Mouse (Mus musculus): ENCODE measurements around the gene Rmnd1. TPM values are rescaled to one million over a fixed set of nuclear protein-coding genes. Genes with fewer than 3 reads are reported as not detected.

Gene Rmnd1
- polyA plus RNA-seq, 1 experiment: 77.1 TPM

DNA sequence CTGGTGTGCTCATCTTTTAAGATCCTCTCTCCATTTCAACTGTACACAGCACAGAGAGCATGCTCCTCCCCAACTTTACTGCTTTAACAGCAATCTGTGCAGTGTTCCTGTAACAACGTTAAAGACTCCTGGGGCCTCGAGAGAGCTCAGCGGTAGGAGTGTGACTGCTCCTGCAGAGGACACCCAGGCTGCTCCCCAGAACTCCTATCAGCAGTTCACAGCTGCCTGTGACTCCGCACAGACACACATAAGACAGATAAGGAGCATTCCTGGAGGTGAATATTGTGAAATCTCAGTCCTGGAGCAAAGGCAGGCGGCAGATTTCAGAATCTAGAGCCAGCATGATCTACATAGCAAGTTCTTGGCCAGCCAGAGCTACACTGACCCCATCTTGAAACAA is 26.7 kb downstream of the Rmnd1 start:
- Histone ChIP-seq H3K27ac (ENCODE audit: insufficient read depth, low read length) (no peak overlapping the region), H3K9me3 (replicated peaks; ENCODE audit: control insufficient read depth, insufficient read depth, low read length, poor library complexity, severe bottlenecking) (no peaks in the 10 kb centered on the region), H3K27me3 (ENCODE audit: control insufficient read depth, insufficient read depth, low read length, poor library complexity, severe bottlenecking) (no peaks in the 10 kb centered on the region), H3K4me1 (ENCODE audit: control insufficient read depth, insufficient read depth, low read length) (no peaks in the 10 kb centered on the region), H3K9ac (ENCODE audit: low read depth, poor library complexity, severe bottlenecking) (no peak overlapping the region), H3K4me3 (ENCODE audit: low read depth, low read length) (no peak overlapping the region), H3K36me3 (ENCODE audit: control insufficient read depth, insufficient read depth, low read length, poor library complexity, severe bottlenecking) (peaks cover 32% of the 10 kb centered on the region)
- TF ChIP-seq EP300 (IDR thresholded peaks at IDR 0.05; ENCODE audit: insufficient read depth, low read depth, low read length): no peak
- TF ChIP-seq POLR2A (IDR thresholded peaks at IDR 0.05; ENCODE audit: insufficient read depth, low read length): no peak
- no peak for TF ChIP-seq CTCF (IDR thresholded peaks at IDR 0.05; ENCODE audit: low read depth, low read length)

- no peaks in the 10 kb centered on the region for H3K27me3 ChIP-seq (ENCODE audit: control insufficient read depth, insufficient read depth, low read length, poor library complexity, severe bottlenecking)
- H3K27ac ChIP-seq (ENCODE audit: insufficient read depth, low read length): no peak overlapping the region
- no peak overlapping the region for H3K4me3 ChIP-seq (ENCODE audit: low read depth, low read length)
- H3K9ac ChIP-seq (ENCODE audit: low read depth, poor library complexity, severe bottlenecking): no peak overlapping the region
- TF ChIP-seq EP300 (IDR thresholded peaks at IDR 0.05; ENCODE audit: insufficient read depth, low read depth, low read length) (no peak), CTCF (IDR thresholded peaks at IDR 0.05; ENCODE audit: low read depth, low read length) (peak; percentile 16)
- H3K4me1 ChIP-seq (ENCODE audit: control insufficient read depth, insufficient read depth, low read length): no peaks in the 10 kb centered on the region
- no peaks in the 10 kb centered on the region for H3K9me3 ChIP-seq (replicated peaks; ENCODE audit: control insufficient read depth, insufficient read depth, low read length, poor library complexity, severe bottlenecking)
- H3K36me3 ChIP-seq (ENCODE audit: control insufficient read depth, insufficient read depth, low read length, poor library complexity, severe bottlenecking): peaks cover 32% of the 10 kb centered on the region
Observed at GRCm38 (mm10) chr10:4404895-4405491, 27.2 kb downstream of the Rmnd1 start.

- no peak overlapping the region for H3K27ac ChIP-seq (ENCODE audit: insufficient read depth, low read length)
- H3K27me3 ChIP-seq (ENCODE audit: control insufficient read depth, insufficient read depth, low read length, poor library complexity, severe bottlenecking): no peaks in the 10 kb centered on the region
- peaks cover 24% of the 10 kb centered on the region for H3K36me3 ChIP-seq (ENCODE audit: control insufficient read depth, insufficient read depth, low read length, poor library complexity, severe bottlenecking)
- H3K9me3 ChIP-seq (replicated peaks; ENCODE audit: control insufficient read depth, insufficient read depth, low read length, poor library complexity, severe bottlenecking): no peaks in the 10 kb centered on the region
- no peak overlapping the region for H3K9ac ChIP-seq (ENCODE audit: low read depth, poor library complexity, severe bottlenecking)
- TF ChIP-seq POLR2A (IDR thresholded peaks at IDR 0.05; ENCODE audit: insufficient read depth, low read length) (no peak), EP300 (IDR thresholded peaks at IDR 0.05; ENCODE audit: insufficient read depth, low read depth, low read length) (no peak), CTCF (IDR thresholded peaks at IDR 0.05; ENCODE audit: low read depth, low read length) (no peak)
- H3K4me1 ChIP-seq (ENCODE audit: control insufficient read depth, insufficient read depth, low read length): no peaks in the 10 kb centered on the region
- no peak overlapping the region for H3K4me3 ChIP-seq (ENCODE audit: low read depth, low read length)
Observed at GRCm38 (mm10) chr10:4398058-4398457, 34.1 kb downstream of the Rmnd1 start.

GRCm38 (mm10) chr10:4395321-4395720 is 36.9 kb downstream of the Rmnd1 start:
- no peak for TF ChIP-seq POLR2A (IDR thresholded peaks at IDR 0.05; ENCODE audit: insufficient read depth, low read length)
- TF ChIP-seq CTCF (IDR thresholded peaks at IDR 0.05; ENCODE audit: low read depth, low read length): no peak
- TF ChIP-seq EP300 (IDR thresholded peaks at IDR 0.05; ENCODE audit: insufficient read depth, low read depth, low read length): no peak

GRCm38 (mm10) chr10:4391851-4392250 is 40.3 kb downstream of the Rmnd1 start:
- Histone ChIP-seq H3K4me1 (ENCODE audit: control insufficient read depth, insufficient read depth, low read length) (peaks cover 3% of the 10 kb centered on the region), H3K4me3 (ENCODE audit: low read depth, low read length) (no peak overlapping the region), H3K9me3 (replicated peaks; ENCODE audit: control insufficient read depth, insufficient read depth, low read length, poor library complexity, severe bottlenecking) (no peaks in the 10 kb centered on the region), H3K27ac (ENCODE audit: insufficient read depth, low read length) (no peak overlapping the region), H3K36me3 (ENCODE audit: control insufficient read depth, insufficient read depth, low read length, poor library complexity, severe bottlenecking) (peaks cover 24% of the 10 kb centered on the region), H3K9ac (ENCODE audit: low read depth, poor library complexity, severe bottlenecking) (no peak overlapping the region), H3K27me3 (ENCODE audit: control insufficient read depth, insufficient read depth, low read length, poor library complexity, severe bottlenecking) (no peaks in the 10 kb centered on the region)
- TF ChIP-seq POLR2A (IDR thresholded peaks at IDR 0.05; ENCODE audit: insufficient read depth, low read length) (no peak), CTCF (IDR thresholded peaks at IDR 0.05; ENCODE audit: low read depth, low read length) (peak; percentile 63)

More at GRCm38 (mm10) chr10:4395321-4395720, 36.9 kb downstream of the Rmnd1 start:
- Histone ChIP-seq H3K27ac (ENCODE audit: insufficient read depth, low read length) (no peak overlapping the region), H3K4me3 (ENCODE audit: low read depth, low read length) (no peak overlapping the region), H3K4me1 (ENCODE audit: control insufficient read depth, insufficient read depth, low read length) (no peaks in the 10 kb centered on the region), H3K9ac (ENCODE audit: low read depth, poor library complexity, severe bottlenecking) (no peak overlapping the region), H3K9me3 (replicated peaks; ENCODE audit: control insufficient read depth, insufficient read depth, low read length, poor library complexity, severe bottlenecking) (no peaks in the 10 kb centered on the region), H3K36me3 (ENCODE audit: control insufficient read depth, insufficient read depth, low read length, poor library complexity, severe bottlenecking) (peaks cover 21% of the 10 kb centered on the region), H3K27me3 (ENCODE audit: control insufficient read depth, insufficient read depth, low read length, poor library complexity, severe bottlenecking) (no peaks in the 10 kb centered on the region)

- H3K4me1 ChIP-seq (ENCODE audit: control insufficient read depth, insufficient read depth, low read length): peaks cover 3% of the 10 kb centered on the region
- H3K27me3 ChIP-seq (ENCODE audit: control insufficient read depth, insufficient read depth, low read length, poor library complexity, severe bottlenecking): no peaks in the 10 kb centered on the region
- no peaks in the 10 kb centered on the region for H3K9me3 ChIP-seq (replicated peaks; ENCODE audit: control insufficient read depth, insufficient read depth, low read length, poor library complexity, severe bottlenecking)
- H3K9ac ChIP-seq (ENCODE audit: low read depth, poor library complexity, severe bottlenecking): no peak overlapping the region
- TF ChIP-seq POLR2A (IDR thresholded peaks at IDR 0.05; ENCODE audit: insufficient read depth, low read length) (no peak), EP300 (IDR thresholded peaks at IDR 0.05; ENCODE audit: insufficient read depth, low read depth, low read length) (no peak), CTCF (IDR thresholded peaks at IDR 0.05; ENCODE audit: low read depth, low read length) (no peak)
- H3K4me3 ChIP-seq (ENCODE audit: low read depth, low read length): no peak overlapping the region
- peaks cover 24% of the 10 kb centered on the region for H3K36me3 ChIP-seq (ENCODE audit: control insufficient read depth, insufficient read depth, low read length, poor library complexity, severe bottlenecking)
- no peak overlapping the region for H3K27ac ChIP-seq (ENCODE audit: insufficient read depth, low read length)
Observed at GRCm38 (mm10) chr10:4391076-4391475, 41.1 kb downstream of the Rmnd1 start.

All from ES-Bruce4 (cell line).